Mouse (Mus musculus): ENCODE data around the gene Tmod4. TPM values are rescaled to one million over a fixed set of nuclear protein-coding genes. Genes with fewer than 3 reads are reported as not detected.
"Not testable (repeated sequence)": the region's sequence is repeated elsewhere in the genome, so short reads cannot be mapped to it uniquely, and the experiment has no call there.

The Tmod4 gene
- polyA plus RNA-seq, 1 experiment from 2014 or later = 1.2 TPM

DNA sequence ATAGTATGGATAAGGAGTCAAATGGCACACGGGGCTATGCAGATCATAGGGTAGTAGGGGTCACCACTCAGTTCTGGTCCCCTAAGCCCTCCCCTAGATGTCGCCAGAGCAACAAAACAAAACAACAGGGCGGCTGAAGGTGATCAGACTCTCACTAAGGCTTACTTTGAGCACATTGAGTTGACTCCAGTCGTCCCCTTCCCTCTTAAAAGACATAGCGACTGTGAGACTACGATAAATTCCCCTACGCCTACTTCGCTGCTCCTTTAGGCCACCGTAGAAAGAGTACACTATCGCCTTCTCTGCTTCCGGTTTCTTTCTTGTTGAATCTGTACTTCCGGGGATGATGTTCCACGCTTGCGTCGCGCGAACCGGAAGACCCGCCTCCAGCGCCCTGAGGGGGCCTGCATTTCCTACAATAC lies 9.4 kb downstream of the Tmod4 start, which contains the start of the genes Scnm1 and Lysmd1:
Scnm1 (minus strand) TSS at position 332 of the 422 bp plus-strand sequence.
Lysmd1 (plus strand) TSS at position 409 of the 422 bp plus-strand sequence.
- under 1% methylated on average over 20 of the region's 20 CpGs for WGBS (ENCODE audit: insufficient replicate concordance)
- H3K27ac ChIP-seq (ENCODE audit: low read length) = peak within 1 kb of the TSS; percentile 85
- H3K9me3 ChIP-seq (replicated peaks; ENCODE audit: control insufficient read depth, low read length) = no peaks in the 10 kb centered on the region
- ATAC-seq (ENCODE audit: low read depth) = peak; percentile 94
- peak within 1 kb of the TSS; percentile 95 for H3K4me2 ChIP-seq (ENCODE audit: low read depth, low read length)
- H3K4me3 ChIP-seq (ENCODE audit: low read depth, low read length) = peak within 1 kb of the TSS; percentile 72
- no peaks in the 10 kb centered on the region for H3K27me3 ChIP-seq (ENCODE audit: control insufficient read depth, insufficient read depth, low read depth, low read length)
- H3K36me3 ChIP-seq (ENCODE audit: control insufficient read depth, insufficient read depth) = peaks cover 5% of the 10 kb centered on the region; the same call in 1 of the 2 replicates
- peaks cover 26% of the 10 kb centered on the region for H3K4me1 ChIP-seq (ENCODE audit: control insufficient read depth, low read depth, low read length)
- H3K9ac ChIP-seq (ENCODE audit: low read depth, low read length) = peak within 1 kb of the TSS; percentile 75

GRCm38 (mm10) chr3:95134133-95134532 lies 9.9 kb downstream of the Tmod4 start:
- peak; percentile 41 for ATAC-seq (ENCODE audit: low read depth)

GRCm38 (mm10) chr3:95135023-95135422 lies 10.7 kb downstream of the Tmod4 start:
- H3K4me1 ChIP-seq (ENCODE audit: control insufficient read depth, low read depth, low read length) = peaks cover 26% of the 10 kb centered on the region
- H3K27ac ChIP-seq (ENCODE audit: low read length) = peak overlapping the region; percentile 64
- ATAC-seq (ENCODE audit: low read depth) = peak; percentile 49
- no peaks in the 10 kb centered on the region for H3K27me3 ChIP-seq (ENCODE audit: control insufficient read depth, insufficient read depth, low read depth, low read length)
- H3K4me3 ChIP-seq (ENCODE audit: low read depth, low read length) = peak overlapping the region; percentile 62
- WGBS (ENCODE audit: insufficient replicate concordance) = 8% methylated on average over 6 of the region's 6 CpGs
- peak overlapping the region; percentile 64 for H3K9ac ChIP-seq (ENCODE audit: low read depth, low read length)
- no peaks in the 10 kb centered on the region for H3K9me3 ChIP-seq (replicated peaks; ENCODE audit: control insufficient read depth, low read length)
- peaks cover 5% of the 10 kb centered on the region; the same call in 1 of the 2 replicates for H3K36me3 ChIP-seq (ENCODE audit: control insufficient read depth, insufficient read depth)
- H3K4me2 ChIP-seq (ENCODE audit: low read depth, low read length) = peak overlapping the region; percentile 78

More at GRCm38 (mm10) chr3:95134133-95134532, 9.9 kb downstream of the Tmod4 start:
- H3K4me2 ChIP-seq (ENCODE audit: low read depth, low read length); H3K27ac ChIP-seq (ENCODE audit: low read length); H3K36me3 ChIP-seq (ENCODE audit: control insufficient read depth, insufficient read depth); H3K9me3 ChIP-seq (replicated peaks; ENCODE audit: control insufficient read depth, low read length); H3K27me3 ChIP-seq (ENCODE audit: control insufficient read depth, insufficient read depth, low read depth, low read length); H3K9ac ChIP-seq (ENCODE audit: low read depth, low read length): not testable (repeated sequence)
- H3K4me3 ChIP-seq (ENCODE audit: low read depth, low read length) = peak overlapping the region; percentile 72
- WGBS (ENCODE audit: insufficient replicate concordance) = no CpG with 5 or more reads among the region's 12 CpGs
- peaks cover 26% of the 10 kb centered on the region for H3K4me1 ChIP-seq (ENCODE audit: control insufficient read depth, low read depth, low read length)

DNA sequence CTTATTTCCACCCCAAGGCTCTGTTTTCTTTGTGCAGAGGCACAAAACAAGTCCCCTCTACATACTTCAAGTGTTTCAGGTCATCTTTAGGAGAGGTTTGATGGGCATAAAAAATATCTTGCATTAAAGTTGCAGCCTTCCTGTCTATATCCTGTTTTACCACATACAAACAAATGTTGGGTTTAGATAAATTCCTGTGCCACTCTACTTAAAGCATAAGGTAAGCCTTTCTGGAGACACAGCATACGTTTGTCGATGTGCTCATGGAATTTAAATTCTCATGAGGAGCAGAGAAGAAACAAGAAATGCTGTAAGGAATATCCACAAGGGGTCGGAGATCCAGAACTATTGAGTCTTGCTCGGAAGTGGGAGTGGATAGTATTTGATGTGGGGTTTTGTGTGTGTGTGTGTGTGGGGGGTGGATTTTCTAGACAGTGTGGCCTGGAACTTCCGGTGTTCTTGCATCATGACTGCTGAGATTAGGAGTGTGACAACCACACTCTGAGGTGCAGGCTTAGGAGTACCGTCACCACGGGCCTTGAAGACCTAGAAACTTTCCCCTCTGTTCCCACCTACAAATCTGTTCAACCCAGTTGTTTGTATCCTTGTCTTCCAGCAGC lies 11.3 kb downstream of the Tmod4 start:
- H3K27ac ChIP-seq (ENCODE audit: low read length) = peak overlapping the region; percentile 11
- ATAC-seq (ENCODE audit: low read depth) = no peak
- H3K4me2 ChIP-seq (ENCODE audit: low read depth, low read length) = peak overlapping the region; percentile 78
- peaks cover 3% of the 10 kb centered on the region; the same call in 1 of the 2 replicates for H3K36me3 ChIP-seq (ENCODE audit: control insufficient read depth, insufficient read depth)
- no peaks in the 10 kb centered on the region for H3K27me3 ChIP-seq (ENCODE audit: control insufficient read depth, insufficient read depth, low read depth, low read length)
- peaks cover 26% of the 10 kb centered on the region for H3K4me1 ChIP-seq (ENCODE audit: control insufficient read depth, low read depth, low read length)
- H3K4me3 ChIP-seq (ENCODE audit: low read depth, low read length) = peak overlapping the region; percentile 62
- peak overlapping the region; percentile 64; the same call in 1 of the 2 replicates for H3K9ac ChIP-seq (ENCODE audit: low read depth, low read length)
- WGBS (ENCODE audit: insufficient replicate concordance) = 24% methylated on average over 7 of the region's 7 CpGs
- H3K9me3 ChIP-seq (replicated peaks; ENCODE audit: control insufficient read depth, low read length) = no peaks in the 10 kb centered on the region

GRCm38 (mm10) chr3:95136336-95136735 lies 12.1 kb downstream of the Tmod4 start:
- Histone ChIP-seq H3K4me1 (ENCODE audit: control insufficient read depth, low read depth, low read length) (peaks cover 26% of the 10 kb centered on the region), H3K4me2 (ENCODE audit: low read depth, low read length) (no peak overlapping the region), H3K27me3 (ENCODE audit: control insufficient read depth, insufficient read depth, low read depth, low read length) (no peaks in the 10 kb centered on the region), H3K9me3 (replicated peaks; ENCODE audit: control insufficient read depth, low read length) (no peaks in the 10 kb centered on the region), H3K4me3 (ENCODE audit: low read depth, low read length) (no peak overlapping the region), H3K9ac (ENCODE audit: low read depth, low read length) (no peak overlapping the region), H3K27ac (ENCODE audit: low read length) (peak overlapping the region; percentile 9), H3K36me3 (ENCODE audit: control insufficient read depth, insufficient read depth) (peaks cover 3% of the 10 kb centered on the region; the same call in 1 of the 2 replicates)
- WGBS (ENCODE audit: insufficient replicate concordance) = 46% methylated on average over 3 of the region's 3 CpGs
- ATAC-seq (ENCODE audit: low read depth) = no peak

DNA sequence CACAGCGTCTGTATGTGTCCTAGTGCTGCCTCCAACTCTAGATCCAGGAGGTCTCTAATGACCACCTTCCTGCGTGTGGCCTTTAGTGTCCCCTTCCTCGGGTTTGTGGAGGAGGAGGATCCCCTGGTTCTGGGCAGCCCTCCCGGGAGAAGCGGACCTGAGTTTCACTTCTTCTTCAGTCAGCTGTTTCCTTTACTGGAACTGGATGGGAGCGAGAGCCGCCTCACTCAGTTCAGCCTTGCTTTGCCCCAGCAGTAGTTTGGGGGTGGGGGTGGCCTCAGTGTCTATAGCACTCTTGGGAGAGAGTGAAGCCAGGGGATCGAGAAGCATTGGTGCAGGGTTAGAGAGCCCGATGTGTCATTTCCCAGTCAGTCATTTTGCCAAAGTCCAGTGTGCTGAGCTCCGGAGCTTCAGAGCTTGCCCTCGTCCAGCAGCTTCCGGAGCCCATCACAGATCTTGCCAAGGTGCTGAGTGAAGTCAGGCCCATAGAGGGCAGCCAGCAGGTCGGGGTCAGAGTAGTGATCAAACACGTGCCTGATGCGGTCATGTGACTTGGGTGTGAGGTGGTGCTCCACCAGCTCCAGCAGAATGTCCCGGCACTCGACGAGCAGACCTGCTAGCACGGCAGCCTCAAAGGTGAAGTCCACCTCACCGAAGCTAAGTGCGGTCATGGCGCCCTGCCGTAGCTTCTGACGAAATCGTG lies 15.5 kb downstream of the Tmod4 start:
- Histone ChIP-seq H3K4me3 (ENCODE audit: low read depth, low read length) (no peak overlapping the region), H3K27me3 (ENCODE audit: control insufficient read depth, insufficient read depth, low read depth, low read length) (no peaks in the 10 kb centered on the region), H3K9ac (ENCODE audit: low read depth, low read length) (no peak overlapping the region), H3K4me1 (ENCODE audit: control insufficient read depth, low read depth, low read length) (peaks cover 28% of the 10 kb centered on the region), H3K9me3 (replicated peaks; ENCODE audit: control insufficient read depth, low read length) (no peaks in the 10 kb centered on the region), H3K4me2 (ENCODE audit: low read depth, low read length) (0 out of 2 replicates have a peak overlapping the region, but pooled peaks have one; percentile 12), H3K36me3 (ENCODE audit: control insufficient read depth, insufficient read depth) (no peaks in the 10 kb centered on the region), H3K27ac (ENCODE audit: low read length) (peak overlapping the region; percentile 3; the same call in 1 of the 2 replicates)
- WGBS (ENCODE audit: insufficient replicate concordance) = 65% methylated on average over 25 of the region's 25 CpGs
- ATAC-seq (ENCODE audit: low read depth) = no peak; the same call in 1 of the 2 replicates

GRCm38 (mm10) chr3:95140289-95140595 lies 16.0 kb downstream of the Tmod4 start:
- 69% methylated on average over 18 of the region's 18 CpGs for WGBS (ENCODE audit: insufficient replicate concordance)
- no peak for ATAC-seq (ENCODE audit: low read depth)
- Histone ChIP-seq H3K36me3 (ENCODE audit: control insufficient read depth, insufficient read depth) (no peaks in the 10 kb centered on the region), H3K27me3 (ENCODE audit: control insufficient read depth, insufficient read depth, low read depth, low read length) (no peaks in the 10 kb centered on the region), H3K9ac (ENCODE audit: low read depth, low read length) (no peak overlapping the region), H3K4me1 (ENCODE audit: control insufficient read depth, low read depth, low read length) (peaks cover 23% of the 10 kb centered on the region), H3K27ac (ENCODE audit: low read length) (peak overlapping the region; percentile 3; the same call in 1 of the 2 replicates), H3K9me3 (replicated peaks; ENCODE audit: control insufficient read depth, low read length) (no peaks in the 10 kb centered on the region), H3K4me3 (ENCODE audit: low read depth, low read length) (no peak overlapping the region), H3K4me2 (ENCODE audit: low read depth, low read length) (0 out of 2 replicates have a peak overlapping the region, but pooled peaks have one; percentile 12)

GRCm38 (mm10) chr3:95140795-95141194 lies 16.5 kb downstream of the Tmod4 start:
- Histone ChIP-seq H3K9me3 (replicated peaks; ENCODE audit: control insufficient read depth, low read length) (no peaks in the 10 kb centered on the region), H3K4me3 (ENCODE audit: low read depth, low read length) (peak overlapping the region; percentile 39; the same call in 1 of the 2 replicates), H3K4me1 (ENCODE audit: control insufficient read depth, low read depth, low read length) (peaks cover 18% of the 10 kb centered on the region), H3K4me2 (ENCODE audit: low read depth, low read length) (peak overlapping the region; percentile 18; the same call in 1 of the 2 replicates), H3K27ac (ENCODE audit: low read length) (no peak overlapping the region), H3K36me3 (ENCODE audit: control insufficient read depth, insufficient read depth) (no peaks in the 10 kb centered on the region), H3K9ac (ENCODE audit: low read depth, low read length) (no peak overlapping the region), H3K27me3 (ENCODE audit: control insufficient read depth, insufficient read depth, low read depth, low read length) (no peaks in the 10 kb centered on the region)
- ATAC-seq (ENCODE audit: low read depth) = no peak
- WGBS (ENCODE audit: insufficient replicate concordance) = 78% methylated on average over 6 of the region's 6 CpGs

DNA sequence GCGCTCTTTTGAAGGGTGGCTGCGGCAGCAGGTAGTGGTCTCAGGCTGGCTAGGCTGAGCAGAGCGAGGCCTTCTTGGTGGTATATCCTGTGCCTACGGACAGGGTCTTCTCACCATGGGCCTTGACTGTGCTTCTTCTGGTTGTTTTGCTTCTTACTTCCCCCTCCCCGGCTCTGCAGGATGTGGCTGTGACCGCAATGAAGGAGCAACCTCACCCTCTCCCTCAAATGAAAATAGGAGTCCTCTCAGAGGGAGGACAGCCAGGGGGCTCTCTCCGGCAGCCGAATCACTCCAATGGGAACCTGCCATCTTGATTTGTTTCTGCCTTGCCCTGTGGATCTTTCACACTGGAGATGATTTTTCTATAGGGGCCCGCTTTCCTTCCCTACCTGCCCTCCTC lies 17.2 kb downstream of the Tmod4 start:
- no peak overlapping the region for H3K9ac ChIP-seq (ENCODE audit: low read depth, low read length)
- peak overlapping the region; percentile 22 for H3K4me2 ChIP-seq (ENCODE audit: low read depth, low read length)
- H3K36me3 ChIP-seq (ENCODE audit: control insufficient read depth, insufficient read depth) = no peaks in the 10 kb centered on the region
- H3K4me3 ChIP-seq (ENCODE audit: low read depth, low read length) = peak overlapping the region; percentile 39
- no peak for ATAC-seq (ENCODE audit: low read depth)
- no peaks in the 10 kb centered on the region for H3K9me3 ChIP-seq (replicated peaks; ENCODE audit: control insufficient read depth, low read length)
- no peaks in the 10 kb centered on the region for H3K27me3 ChIP-seq (ENCODE audit: control insufficient read depth, insufficient read depth, low read depth, low read length)
- WGBS (ENCODE audit: insufficient replicate concordance) = 27% methylated on average over 9 of the region's 9 CpGs
- peaks cover 11% of the 10 kb centered on the region for H3K4me1 ChIP-seq (ENCODE audit: control insufficient read depth, low read depth, low read length)
- peak overlapping the region; percentile 66 for H3K27ac ChIP-seq (ENCODE audit: low read length)
